Mouse (Mus musculus): ENCODE data around the gene Ror1. TPM values are rescaled to one million over a fixed set of nuclear protein-coding genes. Genes with fewer than 3 reads are reported as not detected.
A peak's percentile ranks its signal among the peaks of the same experiment; 100 is the strongest.

Gene Ror1
- polyA plus RNA-seq, 1 experiment from 2014 or later: 0.47 TPM

GRCm38 (mm10) chr4:100411841-100412539 is 316.4 kb downstream of the Ror1 start:
- Histone ChIP-seq H3K27me3 (ENCODE audit: control insufficient read depth, insufficient read depth, low read length) (no peaks in the 10 kb centered on the region), H3K4me1 (ENCODE audit: control insufficient read depth, insufficient read depth, low read length) (no peaks in the 10 kb centered on the region), H3K4me3 (ENCODE audit: low read depth, low read length) (no peak overlapping the region), H3K9ac (replicated peaks; ENCODE audit: low read depth, low read length) (no peak overlapping the region), H3K27ac (ENCODE audit: low read depth, low read length) (no peak overlapping the region), H3K4me2 (ENCODE audit: low read depth, low read length) (no peak overlapping the region), H3K36me3 (ENCODE audit: control insufficient read depth, insufficient read depth, low read length) (no peaks in the 10 kb centered on the region), H3K9me3 (ENCODE audit: control insufficient read depth, low read length) (no peaks in the 10 kb centered on the region)
- ATAC-seq (ENCODE audit: low read depth): peak; percentile 24; the same call in 1 of the 2 replicates
- 49% methylated on average over 13 of the region's 13 CpGs for WGBS

DNA sequence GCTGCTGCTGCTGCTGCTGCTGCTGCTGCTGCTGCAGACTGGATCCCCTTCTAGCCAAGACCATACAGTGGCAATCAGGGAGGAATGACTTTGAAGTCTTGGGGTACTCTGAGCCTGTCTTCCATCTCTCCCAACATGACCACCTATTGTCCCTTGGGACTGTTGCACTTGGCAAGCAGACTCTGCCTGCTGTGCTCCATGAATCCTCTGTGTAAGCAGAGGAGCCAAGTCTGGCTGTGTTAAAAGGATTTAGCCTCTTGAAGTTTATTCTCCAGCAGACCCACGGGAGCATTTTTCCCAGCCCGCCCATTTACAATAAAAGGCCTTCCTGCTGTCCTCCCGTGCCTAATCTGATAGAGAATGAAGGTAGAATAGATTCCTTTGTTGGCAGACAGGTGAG is 327.2 kb downstream of the Ror1 start:
- Histone ChIP-seq H3K9me3 (ENCODE audit: control insufficient read depth, low read length) (no peaks in the 10 kb centered on the region), H3K27ac (ENCODE audit: low read depth, low read length) (no peak overlapping the region), H3K9ac (replicated peaks; ENCODE audit: low read depth, low read length) (no peak overlapping the region), H3K4me3 (ENCODE audit: low read depth, low read length) (no peak overlapping the region), H3K27me3 (ENCODE audit: control insufficient read depth, insufficient read depth, low read length) (no peaks in the 10 kb centered on the region), H3K4me1 (ENCODE audit: control insufficient read depth, insufficient read depth, low read length) (peaks cover 3% of the 10 kb centered on the region; the same call in 1 of the 2 replicates), H3K4me2 (ENCODE audit: low read depth, low read length) (no peak overlapping the region), H3K36me3 (ENCODE audit: control insufficient read depth, insufficient read depth, low read length) (no peaks in the 10 kb centered on the region)
- no peak for ATAC-seq (ENCODE audit: low read depth)
- 5% methylated on average over 3 of the region's 3 CpGs for WGBS

DNA sequence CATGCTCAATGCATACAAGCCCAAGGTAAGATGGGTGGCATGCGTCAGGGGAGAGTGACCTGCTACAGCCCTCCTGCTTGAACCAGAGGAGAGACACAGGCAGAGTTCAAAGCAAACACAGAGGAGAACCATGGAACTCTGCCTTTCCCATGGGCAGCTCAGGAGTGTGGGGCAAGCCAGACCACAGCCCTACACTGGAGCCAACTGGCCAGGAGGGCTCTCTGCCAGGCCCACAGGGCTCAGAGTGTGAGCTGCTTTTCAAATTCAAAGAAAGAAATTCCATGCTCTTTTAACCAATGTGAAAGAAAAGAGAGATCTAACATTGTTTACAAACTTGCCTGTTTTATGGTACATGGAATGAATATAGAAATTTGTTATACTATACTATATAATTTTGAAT is 330.5 kb downstream of the Ror1 start:
- Histone ChIP-seq H3K9me3 (ENCODE audit: control insufficient read depth, low read length) (no peaks in the 10 kb centered on the region), H3K4me1 (ENCODE audit: control insufficient read depth, insufficient read depth, low read length) (peaks cover 3% of the 10 kb centered on the region; the same call in 1 of the 2 replicates), H3K4me3 (ENCODE audit: low read depth, low read length) (no peak overlapping the region), H3K27ac (ENCODE audit: low read depth, low read length) (no peak overlapping the region), H3K27me3 (ENCODE audit: control insufficient read depth, insufficient read depth, low read length) (no peaks in the 10 kb centered on the region), H3K36me3 (ENCODE audit: control insufficient read depth, insufficient read depth, low read length) (no peaks in the 10 kb centered on the region), H3K4me2 (ENCODE audit: low read depth, low read length) (no peak overlapping the region), H3K9ac (replicated peaks; ENCODE audit: low read depth, low read length) (no peak overlapping the region)
- no peak for ATAC-seq (ENCODE audit: low read depth)
- WGBS: 100% methylated on average over 1 of the region's 1 CpGs

DNA sequence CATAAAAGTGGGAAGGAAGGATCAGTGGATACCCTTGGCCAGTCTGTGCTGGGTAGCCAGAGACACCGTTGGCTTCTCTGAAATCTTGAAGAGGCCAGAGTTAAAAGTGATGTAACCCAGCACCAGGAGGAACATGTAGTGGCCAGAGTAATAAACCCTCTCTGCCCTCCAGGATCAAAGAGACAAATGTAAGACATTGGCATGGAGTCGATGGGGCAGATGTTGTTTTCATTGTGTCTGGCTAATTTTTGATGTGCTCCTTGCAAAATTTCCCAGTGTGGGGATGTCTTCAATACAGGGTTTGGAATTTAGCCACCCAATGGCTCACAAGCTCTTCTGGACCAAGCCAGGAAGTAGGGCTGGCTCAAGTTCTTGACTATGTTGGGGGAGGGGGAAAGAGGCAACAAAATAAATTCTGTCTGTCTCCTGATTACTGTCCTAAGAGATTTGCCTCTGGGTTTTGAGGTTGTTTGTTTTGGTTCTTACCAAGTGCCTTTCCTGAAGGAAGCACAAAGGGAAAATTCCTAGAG is 333.8 kb downstream of the Ror1 start:
- H3K27me3 ChIP-seq (ENCODE audit: control insufficient read depth, insufficient read depth, low read length): no peaks in the 10 kb centered on the region
- H3K9me3 ChIP-seq (ENCODE audit: control insufficient read depth, low read length): no peaks in the 10 kb centered on the region
- H3K4me2 ChIP-seq (ENCODE audit: low read depth, low read length): no peak overlapping the region
- no peak for ATAC-seq (ENCODE audit: low read depth)
- H3K36me3 ChIP-seq (ENCODE audit: control insufficient read depth, insufficient read depth, low read length): no peaks in the 10 kb centered on the region
- no peak overlapping the region for H3K4me3 ChIP-seq (ENCODE audit: low read depth, low read length)
- no peak overlapping the region for H3K9ac ChIP-seq (replicated peaks; ENCODE audit: low read depth, low read length)
- no peak overlapping the region for H3K27ac ChIP-seq (ENCODE audit: low read depth, low read length)
- H3K4me1 ChIP-seq (ENCODE audit: control insufficient read depth, insufficient read depth, low read length): no peaks in the 10 kb centered on the region
- 73% methylated on average over 2 of the region's 2 CpGs for WGBS

GRCm38 (mm10) chr4:100435281-100436168 is 339.9 kb downstream of the Ror1 start:
- WGBS: 56% methylated on average over 8 of the region's 8 CpGs
- Histone ChIP-seq H3K36me3 (ENCODE audit: control insufficient read depth, insufficient read depth, low read length) (no peaks in the 10 kb centered on the region), H3K9me3 (ENCODE audit: control insufficient read depth, low read length) (no peaks in the 10 kb centered on the region), H3K4me1 (ENCODE audit: control insufficient read depth, insufficient read depth, low read length) (no peaks in the 10 kb centered on the region), H3K4me2 (ENCODE audit: low read depth, low read length) (no peak overlapping the region), H3K9ac (replicated peaks; ENCODE audit: low read depth, low read length) (no peak overlapping the region), H3K4me3 (ENCODE audit: low read depth, low read length) (no peak overlapping the region), H3K27me3 (ENCODE audit: control insufficient read depth, insufficient read depth, low read length) (no peaks in the 10 kb centered on the region), H3K27ac (ENCODE audit: low read depth, low read length) (no peak overlapping the region)
- ATAC-seq (ENCODE audit: low read depth): no peak

- no peaks in the 10 kb centered on the region for H3K4me1 ChIP-seq (ENCODE audit: control insufficient read depth, insufficient read depth, low read length)
- H3K9me3 ChIP-seq (ENCODE audit: control insufficient read depth, low read length): no peaks in the 10 kb centered on the region
- no peaks in the 10 kb centered on the region for H3K27me3 ChIP-seq (ENCODE audit: control insufficient read depth, insufficient read depth, low read length)
- H3K4me2 ChIP-seq (ENCODE audit: low read depth, low read length): no peak overlapping the region
- no peak overlapping the region for H3K9ac ChIP-seq (replicated peaks; ENCODE audit: low read depth, low read length)
- WGBS: 72% methylated on average over 4 of the region's 4 CpGs
- H3K27ac ChIP-seq (ENCODE audit: low read depth, low read length): no peak overlapping the region
- no peak for ATAC-seq (ENCODE audit: low read depth)
- H3K36me3 ChIP-seq (ENCODE audit: control insufficient read depth, insufficient read depth, low read length): no peaks in the 10 kb centered on the region
- H3K4me3 ChIP-seq (ENCODE audit: low read depth, low read length): no peak overlapping the region
Measured at GRCm38 (mm10) chr4:100436169-100436547, 340.6 kb downstream of the Ror1 start.

DNA sequence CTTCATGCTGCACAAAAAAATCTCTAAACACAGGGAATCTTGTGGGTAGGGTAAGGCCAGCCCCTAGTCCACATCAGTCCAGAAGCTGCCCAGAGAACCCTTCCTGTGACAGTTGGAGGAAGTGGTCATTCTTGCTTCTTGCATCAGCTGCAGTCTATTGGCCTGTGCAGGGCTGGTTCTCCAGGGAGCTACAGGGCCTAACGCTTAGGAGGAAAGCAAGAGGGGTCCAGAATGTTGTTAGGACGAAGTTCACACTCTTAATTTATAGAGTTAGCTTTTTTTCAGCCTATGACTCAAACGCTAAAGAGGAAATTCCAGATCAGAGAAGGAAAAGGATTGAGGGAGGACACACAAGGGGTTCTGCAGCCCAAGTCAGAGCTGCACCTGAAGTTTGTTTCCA is 351.3 kb downstream of the Ror1 start:
- no peaks in the 10 kb centered on the region for H3K4me1 ChIP-seq (ENCODE audit: control insufficient read depth, insufficient read depth, low read length)
- no peak overlapping the region for H3K27ac ChIP-seq (ENCODE audit: low read depth, low read length)
- no peaks in the 10 kb centered on the region for H3K36me3 ChIP-seq (ENCODE audit: control insufficient read depth, insufficient read depth, low read length)
- no peak overlapping the region for H3K9ac ChIP-seq (replicated peaks; ENCODE audit: low read depth, low read length)
- ATAC-seq (ENCODE audit: low read depth): no peak
- H3K27me3 ChIP-seq (ENCODE audit: control insufficient read depth, insufficient read depth, low read length): no peaks in the 10 kb centered on the region
- no peaks in the 10 kb centered on the region for H3K9me3 ChIP-seq (ENCODE audit: control insufficient read depth, low read length)
- 67% methylated on average over 3 of the region's 3 CpGs for WGBS
- no peak overlapping the region for H3K4me2 ChIP-seq (ENCODE audit: low read depth, low read length)
- H3K4me3 ChIP-seq (ENCODE audit: low read depth, low read length): no peak overlapping the region

DNA sequence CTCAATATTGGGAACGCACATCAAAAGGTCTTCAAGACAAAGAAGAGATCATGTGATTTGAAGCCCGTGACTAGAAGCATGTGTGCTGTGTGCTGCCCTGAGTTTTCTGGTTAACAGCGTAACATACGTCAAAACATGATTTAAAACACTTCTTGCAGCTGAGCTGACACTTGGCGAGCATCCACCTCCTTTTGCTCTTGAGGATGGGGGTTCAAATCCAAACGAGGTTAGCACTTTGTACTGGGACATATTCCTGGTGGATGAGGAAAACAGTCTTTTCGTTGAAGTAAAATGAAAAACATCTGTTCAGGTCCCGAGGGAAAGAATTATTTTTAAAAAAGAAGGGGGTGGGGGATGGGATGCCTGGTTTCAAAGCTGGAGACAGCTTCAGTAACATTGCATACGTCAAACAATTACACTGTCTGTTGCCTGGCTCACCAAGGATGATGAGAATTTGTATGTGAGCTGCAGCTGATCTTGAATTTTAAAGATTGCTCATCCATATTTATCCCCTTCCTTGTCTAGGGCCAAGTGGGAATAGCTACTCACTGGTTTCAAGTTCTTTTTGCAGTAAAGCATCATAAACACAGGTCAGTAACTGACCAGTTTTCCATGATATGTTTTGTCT is 367.0 kb downstream of the Ror1 start:
- no peaks in the 10 kb centered on the region for H3K4me1 ChIP-seq (ENCODE audit: control insufficient read depth, insufficient read depth, low read length)
- no peaks in the 10 kb centered on the region for H3K27me3 ChIP-seq (ENCODE audit: control insufficient read depth, insufficient read depth, low read length)
- H3K4me3 ChIP-seq (ENCODE audit: low read depth, low read length): no peak overlapping the region
- no peaks in the 10 kb centered on the region for H3K9me3 ChIP-seq (ENCODE audit: control insufficient read depth, low read length)
- 59% methylated on average over 9 of the region's 9 CpGs for whole genome bisulfite sequencing
- no peak overlapping the region for H3K4me2 ChIP-seq (ENCODE audit: low read depth, low read length)
- H3K36me3 ChIP-seq (ENCODE audit: control insufficient read depth, insufficient read depth, low read length): no peaks in the 10 kb centered on the region
- H3K9ac ChIP-seq (replicated peaks; ENCODE audit: low read depth, low read length): no peak overlapping the region
- no peak overlapping the region for H3K27ac ChIP-seq (ENCODE audit: low read depth, low read length)
- ATAC-seq (ENCODE audit: low read depth): no peak
